ENCODE assay signal across 8 mouse cellular contexts in genomic region chr17:43326726-43327700, GRCm38 (mm10). TPM values are rescaled to one million over a fixed set of nuclear protein-coding genes. Genes with fewer than 3 reads are reported as not detected.
DNase-seq lines count a peak whose midpoint lies in the region; ATAC-seq and TF ChIP-seq lines count a peak whose summit lies in the region.

No protein-coding gene starts in this region.

- peak overlapping the region; percentile 33 for H3K4me3 ChIP-seq in limb, embryonic 15.5 days
- H3K4me3 ChIP-seq in midbrain, embryonic 13.5 days (replicated peaks), result peak overlapping the region; percentile 37
- H3K4me3 ChIP-seq in testis, adult 2 months (ENCODE audit: control insufficient read depth, low read depth, low read length), result no peak overlapping the region

- peak; percentile 12; the same call in 1 of the 2 replicates for TF ChIP-seq CTCF in testis, adult 2 months (IDR thresholded peaks at IDR 0.05; ENCODE audit: control insufficient read depth, insufficient read depth, insufficient replicate concordance, low read depth, low read length)

- no peak for TF ChIP-seq POLR2A in testis, adult 2 months (IDR thresholded peaks at IDR 0.05; ENCODE audit: control insufficient read depth, low read depth, low read length)

- H3K4me2 ChIP-seq in limb, embryonic 15.5 days, result peak overlapping the region; percentile 59
- peak overlapping the region; percentile 62 for H3K4me2 ChIP-seq in midbrain, embryonic 13.5 days (replicated peaks)

- H3K36me3 ChIP-seq in limb, embryonic 15.5 days, result no peaks in the 10 kb centered on the region
- H3K36me3 ChIP-seq in midbrain, embryonic 13.5 days, result no peaks in the 10 kb centered on the region
- no peaks in the 10 kb centered on the region for H3K36me3 ChIP-seq in testis, adult 2 months (ENCODE audit: control insufficient read depth, insufficient read depth, low read length)

- DNase-seq in ovary, adult 18-20 months (ENCODE audit: low spot score), result peak; percentile 26
- no peak for DNase-seq in ovary, postnatal 10 days (ENCODE audit: low spot score)
- peak; percentile 71 for DNase-seq in c-Kit-positive CD71-positive TER-119-negative erythroid progenitor cells, embryonic 14.5 days (ENCODE audit: low read depth)
- DNase-seq in gastrocnemius, postnatal 25 days, result peak; percentile 32
- DNase-seq in hindlimb bud, embryonic 11.5 days (ENCODE audit: extremely low spot score, low read depth, low spot score), result peak; percentile 52

- 0 out of 2 replicates have a peak overlapping the region, but pooled peaks have one; percentile 27 for H3K27ac ChIP-seq in limb, embryonic 15.5 days
- H3K27ac ChIP-seq in midbrain, embryonic 13.5 days, result peak overlapping the region; percentile 79
- no peak overlapping the region for H3K27ac ChIP-seq in testis, adult 2 months (ENCODE audit: control insufficient read depth, insufficient read depth, low read depth, low read length)

- no peaks in the 10 kb centered on the region for H3K9me3 ChIP-seq in limb, embryonic 15.5 days
- 0 out of 2 replicates have a peak, but pooled peaks cover 7% of the 10 kb centered on the region for H3K9me3 ChIP-seq in midbrain, embryonic 13.5 days

- peak; percentile 79; the same call in 1 of the 2 replicates for ATAC-seq in limb, embryonic 15.5 days (ENCODE audit: insufficient number of reproducible peaks, low FRiP score, low TSS enrichment, low read depth)
- ATAC-seq in midbrain, embryonic 13.5 days, result peak; percentile 93

- no peaks in the 10 kb centered on the region for H3K27me3 ChIP-seq in limb, embryonic 15.5 days
- H3K27me3 ChIP-seq in midbrain, embryonic 13.5 days, result no peaks in the 10 kb centered on the region
- no peaks in the 10 kb centered on the region for H3K27me3 ChIP-seq in testis, adult 2 months (ENCODE audit: control insufficient read depth, insufficient read depth, low read length)

- H3K4me1 ChIP-seq in limb, embryonic 15.5 days, result peaks cover 4% of the 10 kb centered on the region; the same call in 1 of the 2 replicates
- peaks cover 8% of the 10 kb centered on the region for H3K4me1 ChIP-seq in midbrain, embryonic 13.5 days (replicated peaks)
- H3K4me1 ChIP-seq in testis, adult 2 months (ENCODE audit: control insufficient read depth, insufficient read depth, low read length), result no peaks in the 10 kb centered on the region

- no peak overlapping the region for H3K9ac ChIP-seq in limb, embryonic 15.5 days
- peak overlapping the region; percentile 70 for H3K9ac ChIP-seq in midbrain, embryonic 13.5 days (replicated peaks)

- 19% methylated on average over 29 of the region's 29 CpGs for WGBS in limb, embryonic 15.5 days
- 6% methylated on average over 29 of the region's 29 CpGs for WGBS in midbrain, embryonic 13.5 days

RNA-seq across cellular contexts. Expression of gene Adgrf5, which starts 33.2 kb away (rescaled TPM):
- total RNA-seq in gastrocnemius, postnatal 25 days (2021), result 10 to 100 TPM; 87.4 to 89.4 TPM
- 13.4 and 13.7 TPM in 2 replicates for polyA plus RNA-seq in limb, embryonic 15.5 days (2015; fragmentation: Nextera tagmentation; extraction: Ambion mirVana)
- polyA plus RNA-seq in midbrain, embryonic 13.5 days (2015; fragmentation: Nextera tagmentation; extraction: Ambion mirVana), result 6.9 and 8.6 TPM in 2 replicates
- 0.74 and 1.4 TPM in 2 replicates for polyA plus RNA-seq in testis, adult 2 months (2012; rRNA removed)

RNA-seq across cellular contexts. Expression of gene Adgrf1, which starts 56.9 kb away (rescaled TPM):
- total RNA-seq in gastrocnemius, postnatal 25 days (2021), result under 1 TPM in 1 of 2 experiments, not detected in 1; 0.08 TPM
- 0.07 TPM in 1 of 2 replicates, not detected in the other for polyA plus RNA-seq in limb, embryonic 15.5 days (2015; fragmentation: Nextera tagmentation; extraction: Ambion mirVana)
- polyA plus RNA-seq in midbrain, embryonic 13.5 days (2015; fragmentation: Nextera tagmentation; extraction: Ambion mirVana), result not detected in 2 replicates
- polyA plus RNA-seq in testis, adult 2 months (2012; rRNA removed), result 0.09 and 0.24 TPM in 2 replicates
